Mouse (Mus musculus): Measurements from ENCODE around the gene Pla2g5.

DNA sequence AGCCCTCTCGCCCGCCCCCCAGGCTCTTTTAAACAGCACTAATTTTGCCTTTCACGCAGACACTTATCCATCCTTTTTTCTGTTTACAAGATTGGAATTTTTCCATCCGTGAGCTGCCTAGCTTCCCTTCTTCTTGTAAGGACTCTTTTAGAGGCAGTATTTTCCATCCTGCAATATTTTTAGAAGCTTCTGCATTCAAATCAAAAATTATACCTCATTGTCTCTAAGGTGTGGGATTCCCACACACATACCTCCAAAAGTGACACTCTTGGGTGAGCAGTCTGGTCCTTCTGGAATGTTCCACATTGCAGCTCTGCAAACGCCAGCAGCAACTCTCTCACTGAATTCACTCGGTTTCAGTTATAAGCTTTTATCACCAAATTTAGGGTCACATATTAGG is 10.3 kb downstream of the Pla2g5 start:
- TF ChIP-seq POLR2A (IDR thresholded peaks at IDR 0.05; ENCODE audit: control insufficient read depth, low read depth, low read length) = no peak
- no peak for TF ChIP-seq CTCF (IDR thresholded peaks at IDR 0.05; ENCODE audit: control insufficient read depth, insufficient read depth, insufficient replicate concordance, low read depth, low read length)
